Mouse (Mus musculus): Measurements from ENCODE around the gene S100a6. TPM values are rescaled to one million over a fixed set of nuclear protein-coding genes. Genes with fewer than 3 reads are reported as not detected.
A peak's percentile ranks its signal among the peaks of the same experiment; 100 is the strongest.

S100a6 gene
- polyA plus RNA-seq, 1 experiment from 2014 or later, result 449 TPM

DNA sequence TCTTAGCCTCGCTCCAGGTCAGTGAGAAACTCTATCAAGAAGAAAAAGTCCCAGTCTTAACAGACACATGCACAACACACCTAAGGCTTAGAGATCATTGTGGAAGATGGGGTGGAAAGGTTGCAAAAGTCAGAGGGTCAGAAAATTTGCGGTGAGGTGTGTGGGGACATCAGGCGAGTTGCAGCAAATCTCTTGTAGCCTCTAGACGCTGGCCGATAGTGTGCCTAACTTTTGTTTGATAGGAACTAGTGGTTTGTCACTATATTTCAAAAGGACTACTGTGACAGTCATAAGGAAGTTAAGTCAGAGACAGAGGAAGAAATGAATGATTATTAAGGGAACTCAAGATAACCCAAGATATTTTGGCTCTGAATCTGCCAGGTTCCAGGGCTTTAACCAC, 14.7 kb downstream of the S100a6 start:
- Histone ChIP-seq H3K4me3 (replicated peaks) (no peak overlapping the region), H3K9ac (no peak overlapping the region), H3K4me2 (replicated peaks) (no peak overlapping the region), H3K4me1 (peaks cover 16% of the 10 kb centered on the region), H3K27ac (replicated peaks) (no peak overlapping the region), H3K9me3 (replicated peaks) (no peaks in the 10 kb centered on the region), H3K27me3 (no peaks in the 10 kb centered on the region), H3K36me3 (no peaks in the 10 kb centered on the region)
- ATAC-seq (ENCODE audit: insufficient number of reproducible peaks, low FRiP score, low TSS enrichment, low read depth), result no peak
- 89% methylated on average over 5 of the region's 5 CpGs for WGBS

DNA sequence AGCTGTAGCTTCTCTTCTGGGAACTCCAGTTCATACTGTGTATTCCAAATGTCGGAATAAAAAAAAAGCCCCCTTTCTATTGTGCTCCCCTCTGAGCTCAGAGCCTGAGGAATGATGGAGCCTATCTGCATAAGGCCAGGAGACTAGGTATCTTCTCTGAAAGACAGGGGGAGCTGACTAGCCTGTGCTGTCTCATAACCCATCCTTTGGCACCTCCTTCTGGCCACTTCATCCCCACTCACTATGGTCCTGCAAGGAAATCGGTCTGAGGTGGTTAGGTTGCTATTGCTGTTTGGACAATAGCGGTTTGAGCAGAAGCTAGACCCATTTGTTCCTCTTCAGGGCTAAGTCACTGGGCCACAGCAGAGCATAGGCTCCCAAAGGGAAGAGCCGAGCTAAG, 15.1 kb downstream of the S100a6 start:
- peaks cover 16% of the 10 kb centered on the region for H3K4me1 ChIP-seq
- H3K4me2 ChIP-seq (replicated peaks), result no peak overlapping the region
- no peak overlapping the region for H3K9ac ChIP-seq
- H3K9me3 ChIP-seq (replicated peaks), result no peaks in the 10 kb centered on the region
- no peak for ATAC-seq (ENCODE audit: insufficient number of reproducible peaks, low FRiP score, low TSS enrichment, low read depth)
- H3K4me3 ChIP-seq (replicated peaks), result no peak overlapping the region
- H3K36me3 ChIP-seq, result no peaks in the 10 kb centered on the region
- WGBS, result 60% methylated on average over 4 of the region's 4 CpGs
- no peak overlapping the region for H3K27ac ChIP-seq (replicated peaks)
- H3K27me3 ChIP-seq, result no peaks in the 10 kb centered on the region

- WGBS, result 69% methylated on average over 2 of the region's 2 CpGs
- no peak overlapping the region for H3K27ac ChIP-seq (replicated peaks)
- H3K4me1 ChIP-seq, result 0 out of 2 replicates have a peak, but pooled peaks cover 4% of the 10 kb centered on the region
- no peak overlapping the region for H3K4me3 ChIP-seq (replicated peaks)
- H3K9me3 ChIP-seq (replicated peaks), result no peaks in the 10 kb centered on the region
- H3K36me3 ChIP-seq, result no peaks in the 10 kb centered on the region
- H3K27me3 ChIP-seq, result no peaks in the 10 kb centered on the region
- H3K9ac ChIP-seq, result no peak overlapping the region
- peak; percentile 55; the same call in 1 of the 2 replicates for ATAC-seq (ENCODE audit: insufficient number of reproducible peaks, low FRiP score, low TSS enrichment, low read depth)
- no peak overlapping the region for H3K4me2 ChIP-seq (replicated peaks)
Measured at GRCm38 (mm10) chr3:90629298-90629697, 16.6 kb downstream of the S100a6 start.

GRCm38 (mm10) chr3:90631984-90632383, 19.3 kb downstream of the S100a6 start:
- 80% methylated on average over 2 of the region's 2 CpGs for WGBS
- Histone ChIP-seq H3K36me3 (no peaks in the 10 kb centered on the region), H3K27ac (replicated peaks) (no peak overlapping the region), H3K4me2 (replicated peaks) (no peak overlapping the region), H3K4me3 (replicated peaks) (no peak overlapping the region), H3K4me1 (no peaks in the 10 kb centered on the region), H3K9ac (no peak overlapping the region), H3K27me3 (no peaks in the 10 kb centered on the region), H3K9me3 (replicated peaks) (no peaks in the 10 kb centered on the region)
- ATAC-seq (ENCODE audit: insufficient number of reproducible peaks, low FRiP score, low TSS enrichment, low read depth), result no peak

- no peaks in the 10 kb centered on the region for H3K9me3 ChIP-seq (replicated peaks)
- no peak overlapping the region for H3K9ac ChIP-seq
- H3K4me1 ChIP-seq, result no peaks in the 10 kb centered on the region
- H3K4me2 ChIP-seq (replicated peaks), result no peak overlapping the region
- H3K4me3 ChIP-seq (replicated peaks), result no peak overlapping the region
- no peaks in the 10 kb centered on the region for H3K27me3 ChIP-seq
- WGBS, result 47% methylated on average over 1 of the region's 1 CpGs
- no peak overlapping the region for H3K27ac ChIP-seq (replicated peaks)
- no peak for ATAC-seq (ENCODE audit: insufficient number of reproducible peaks, low FRiP score, low TSS enrichment, low read depth)
- no peaks in the 10 kb centered on the region for H3K36me3 ChIP-seq
Measured at GRCm38 (mm10) chr3:90638511-90639275, 26.0 kb downstream of the S100a6 start.

GRCm38 (mm10) chr3:90639511-90640154, 27.0 kb downstream of the S100a6 start:
- no peaks in the 10 kb centered on the region for H3K36me3 ChIP-seq
- no peaks in the 10 kb centered on the region for H3K27me3 ChIP-seq
- H3K9ac ChIP-seq, result no peak overlapping the region
- H3K9me3 ChIP-seq (replicated peaks), result no peaks in the 10 kb centered on the region
- 52% methylated on average over 7 of the region's 7 CpGs for WGBS
- H3K4me2 ChIP-seq (replicated peaks), result no peak overlapping the region
- no peaks in the 10 kb centered on the region for H3K4me1 ChIP-seq
- no peak overlapping the region for H3K27ac ChIP-seq (replicated peaks)
- no peak overlapping the region for H3K4me3 ChIP-seq (replicated peaks)
- no peak for ATAC-seq (ENCODE audit: insufficient number of reproducible peaks, low FRiP score, low TSS enrichment, low read depth)

GRCm38 (mm10) chr3:90640981-90641380, 28.3 kb downstream of the S100a6 start:
- no peak for ATAC-seq (ENCODE audit: insufficient number of reproducible peaks, low FRiP score, low TSS enrichment, low read depth)
- 75% methylated on average over 7 of the region's 7 CpGs for WGBS
- Histone ChIP-seq H3K36me3 (no peaks in the 10 kb centered on the region), H3K27me3 (no peaks in the 10 kb centered on the region), H3K4me3 (replicated peaks) (no peak overlapping the region), H3K9me3 (replicated peaks) (no peaks in the 10 kb centered on the region), H3K4me1 (no peaks in the 10 kb centered on the region), H3K27ac (replicated peaks) (no peak overlapping the region), H3K4me2 (replicated peaks) (no peak overlapping the region), H3K9ac (no peak overlapping the region)

GRCm38 (mm10) chr3:90644220-90644619, 31.5 kb downstream of the S100a6 start:
- H3K9me3 ChIP-seq (replicated peaks), result no peaks in the 10 kb centered on the region
- H3K4me1 ChIP-seq, result no peaks in the 10 kb centered on the region
- H3K4me3 ChIP-seq (replicated peaks), result no peak overlapping the region
- H3K27me3 ChIP-seq, result no peaks in the 10 kb centered on the region
- no peak overlapping the region for H3K4me2 ChIP-seq (replicated peaks)
- H3K27ac ChIP-seq (replicated peaks), result no peak overlapping the region
- H3K9ac ChIP-seq, result no peak overlapping the region
- WGBS, result 45% methylated on average over 3 of the region's 3 CpGs
- no peaks in the 10 kb centered on the region for H3K36me3 ChIP-seq
- no peak for ATAC-seq (ENCODE audit: insufficient number of reproducible peaks, low FRiP score, low TSS enrichment, low read depth)

GRCm38 (mm10) chr3:90647291-90647690, 34.6 kb downstream of the S100a6 start:
- Histone ChIP-seq H3K4me1 (no peaks in the 10 kb centered on the region), H3K4me3 (replicated peaks) (no peak overlapping the region), H3K9me3 (replicated peaks) (no peaks in the 10 kb centered on the region), H3K9ac (no peak overlapping the region), H3K4me2 (replicated peaks) (no peak overlapping the region), H3K36me3 (no peaks in the 10 kb centered on the region), H3K27ac (replicated peaks) (no peak overlapping the region), H3K27me3 (no peaks in the 10 kb centered on the region)
- no peak for ATAC-seq (ENCODE audit: insufficient number of reproducible peaks, low FRiP score, low TSS enrichment, low read depth)
- 77% methylated on average over 1 of the region's 1 CpGs for WGBS

- Histone ChIP-seq H3K27ac (replicated peaks) (no peak overlapping the region), H3K4me2 (replicated peaks) (no peak overlapping the region), H3K36me3 (no peaks in the 10 kb centered on the region), H3K27me3 (no peaks in the 10 kb centered on the region), H3K9ac (no peak overlapping the region), H3K9me3 (replicated peaks) (no peaks in the 10 kb centered on the region), H3K4me1 (no peaks in the 10 kb centered on the region), H3K4me3 (replicated peaks) (no peak overlapping the region)
- no peak for ATAC-seq (ENCODE audit: insufficient number of reproducible peaks, low FRiP score, low TSS enrichment, low read depth)
Measured at GRCm38 (mm10) chr3:90648981-90649380, 36.3 kb downstream of the S100a6 start.

- no peaks in the 10 kb centered on the region for H3K9me3 ChIP-seq (replicated peaks)
- no peak overlapping the region for H3K27ac ChIP-seq (replicated peaks)
- no peaks in the 10 kb centered on the region for H3K4me1 ChIP-seq
- H3K4me2 ChIP-seq (replicated peaks), result no peak overlapping the region
- no peak for ATAC-seq (ENCODE audit: insufficient number of reproducible peaks, low FRiP score, low TSS enrichment, low read depth)
- H3K36me3 ChIP-seq, result no peaks in the 10 kb centered on the region
- WGBS, result 88% methylated on average over 2 of the region's 2 CpGs
- no peak overlapping the region for H3K9ac ChIP-seq
- H3K27me3 ChIP-seq, result peaks cover 5% of the 10 kb centered on the region; the same call in 1 of the 2 replicates
- H3K4me3 ChIP-seq (replicated peaks), result no peak overlapping the region
Measured at GRCm38 (mm10) chr3:90649832-90650231, 37.1 kb downstream of the S100a6 start.

Data from embryonic facial prominence, embryonic 15.5 days (tissue).